ENCODE assay signal across 8 mouse cellular contexts in the genomic region with DNA sequence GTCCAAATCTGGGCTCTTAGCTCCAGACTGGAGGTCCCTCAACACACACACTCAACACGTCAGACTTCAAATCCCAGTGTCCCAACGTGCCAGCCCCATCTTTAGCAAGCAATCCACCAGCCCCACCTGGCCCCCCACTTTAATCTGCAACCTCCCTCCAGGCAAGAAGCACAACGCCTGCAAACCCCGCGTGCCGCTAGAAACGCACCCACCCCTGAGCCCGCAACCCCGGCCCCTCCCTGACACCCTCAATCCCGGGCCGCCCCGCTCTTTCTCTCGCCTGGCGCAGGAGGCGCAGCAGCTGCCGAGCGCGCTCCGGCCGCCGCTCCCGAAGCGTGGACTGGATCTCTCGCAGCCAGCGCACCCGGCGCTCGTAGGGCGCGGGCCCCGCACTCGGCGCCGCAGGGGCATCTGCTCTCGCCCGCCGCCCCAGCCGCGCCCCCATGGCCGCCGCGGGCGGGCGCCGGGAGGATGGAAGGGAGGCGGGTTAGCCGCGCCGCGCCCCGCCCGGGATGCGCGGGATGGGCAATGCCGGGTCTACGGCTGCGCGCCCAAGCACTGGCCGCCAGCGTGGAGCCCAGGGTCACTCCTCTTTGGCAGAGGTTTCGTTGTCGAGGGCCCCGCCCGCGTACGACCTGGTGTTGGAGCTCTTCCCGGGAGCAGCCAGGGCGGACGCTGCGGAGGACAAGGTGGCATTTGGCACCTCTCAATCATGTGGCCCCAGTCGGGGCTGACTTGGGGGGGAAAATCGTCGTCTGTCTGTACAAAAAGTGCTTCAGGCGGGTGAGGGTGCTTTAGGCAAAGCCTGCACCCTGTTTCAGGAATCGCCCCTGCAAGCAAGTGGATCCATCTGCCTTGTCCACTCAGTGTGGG. TPM values are rescaled to one million over a fixed set of nuclear protein-coding genes. Genes with fewer than 3 reads are reported as not detected.
DNase-seq lines count a peak whose midpoint lies in the region; ATAC-seq and TF ChIP-seq lines count a peak whose summit lies in the region.

A gene (minus strand): TSS at position 655 of the 873 bp plus-strand sequence.

- H3K9ac ChIP-seq in limb, embryonic 15.5 days: peak within 1 kb of the TSS; percentile 55

- TF ChIP-seq POLR2A in kidney, adult 2 months (IDR thresholded peaks at IDR 0.05; ENCODE audit: low read depth, low read length): no peak

- under 1% methylated on average over 75 of the region's 75 CpGs for WGBS in kidney, adult 2 months
- under 1% methylated on average over 74 of the region's 75 CpGs for WGBS in limb, embryonic 15.5 days

- ATAC-seq in limb, embryonic 15.5 days (ENCODE audit: insufficient number of reproducible peaks, low FRiP score, low TSS enrichment, low read depth): peak; percentile 21; the same call in 1 of the 2 replicates
- no peak for ATAC-seq in erythroid progenitor cell, adult 5-6 weeks (replicated peaks; ENCODE audit: low FRiP score, poor library complexity, severe bottlenecking)

- no peaks in the 10 kb centered on the region for H3K36me3 ChIP-seq in kidney, adult 2 months (ENCODE audit: control insufficient read depth, insufficient read depth, low read length)
- no peaks in the 10 kb centered on the region for H3K36me3 ChIP-seq in limb, embryonic 15.5 days

- H3K4me1 ChIP-seq in kidney, adult 2 months (ENCODE audit: control insufficient read depth, insufficient read depth, low read length): peaks cover 10% of the 10 kb centered on the region; the same call in 1 of the 2 replicates
- peaks cover 48% of the 10 kb centered on the region for H3K4me1 ChIP-seq in limb, embryonic 15.5 days

- peak within 1 kb of the TSS; percentile 99 for H3K4me2 ChIP-seq in limb, embryonic 15.5 days

- peak; percentile 14 to 20 for DNase-seq in B cell, adult 2 months
- DNase-seq in ZHBTc4 (ENCODE audit: low read depth, low spot score): peak; percentile 44
- peak; percentile 73 for DNase-seq in embryo, embryonic 11 days
- peak; percentile 41 to 64 for DNase-seq in heart, adult 9 months (ENCODE audit: low spot score in 2 of 2)
- peak; percentile 83 for DNase-seq in kidney, adult 2 months
- peak; percentile 67 for DNase-seq in neural tube, embryonic 10.5 days (ENCODE audit: extremely low spot score, low spot score)

- no peaks in the 10 kb centered on the region for H3K9me3 ChIP-seq in limb, embryonic 15.5 days

- H3K27me3 ChIP-seq in kidney, adult 2 months (replicated peaks; ENCODE audit: control insufficient read depth, insufficient read depth, low read length): no peaks in the 10 kb centered on the region
- peaks cover 30% of the 10 kb centered on the region for H3K27me3 ChIP-seq in limb, embryonic 15.5 days

- peak within 1 kb of the TSS; percentile 43 for H3K4me3 ChIP-seq in kidney, adult 2 months (ENCODE audit: insufficient read depth, low read depth, low read length)
- peak within 1 kb of the TSS; percentile 61 for H3K4me3 ChIP-seq in limb, embryonic 15.5 days

- no peak for TF ChIP-seq CTCF in kidney, adult 2 months (conservative IDR thresholded peaks at IDR 0.05; ENCODE audit: insufficient read depth, insufficient read length, low read depth, low read length)

- H3K27ac ChIP-seq in kidney, adult 2 months (ENCODE audit: insufficient read depth, low read depth, low read length): no peak within 1 kb of the TSS
- H3K27ac ChIP-seq in limb, embryonic 15.5 days: 0 out of 2 replicates have a peak within 1 kb of the TSS, but pooled peaks have one; percentile 17

RNA-seq across cellular contexts. Expression of the gene that starts here (rescaled TPM):
- polyA plus RNA-seq in kidney, adult 2 months (2012; rRNA removed): 2.1 and 2.2 TPM in 2 replicates
- 3.5 TPM in 2 replicates for polyA plus RNA-seq in limb, embryonic 15.5 days (2015; fragmentation: Nextera tagmentation; extraction: Ambion mirVana)
- not detected in 2 replicates for total RNA-seq in erythroid progenitor cell, adult 5-6 weeks (2015; ENCODE audit: low replicate concordance)
- not detected in 2 replicates for total RNA-seq in erythroid progenitor cell, adult 5-6 weeks (2017; ENCODE audit: low replicate concordance)

Comparison
In these comparisons a context has a peak if more than half of its experiments do, and no peak if none do; other contexts are left out.
1. DNase-seq: peak in every context shown above with its lines; median percentile 83 in kidney, adult 2 months; 73 in embryo, embryonic 11 days; 67 in neural tube, embryonic 10.5 days; 52 in heart, adult 9 months; 44 in ZHBTc4; 17 in B cell, adult 2 months.